Mouse (Mus musculus): ENCODE results near the gene Dglucy.

Dglucy gene

DNA sequence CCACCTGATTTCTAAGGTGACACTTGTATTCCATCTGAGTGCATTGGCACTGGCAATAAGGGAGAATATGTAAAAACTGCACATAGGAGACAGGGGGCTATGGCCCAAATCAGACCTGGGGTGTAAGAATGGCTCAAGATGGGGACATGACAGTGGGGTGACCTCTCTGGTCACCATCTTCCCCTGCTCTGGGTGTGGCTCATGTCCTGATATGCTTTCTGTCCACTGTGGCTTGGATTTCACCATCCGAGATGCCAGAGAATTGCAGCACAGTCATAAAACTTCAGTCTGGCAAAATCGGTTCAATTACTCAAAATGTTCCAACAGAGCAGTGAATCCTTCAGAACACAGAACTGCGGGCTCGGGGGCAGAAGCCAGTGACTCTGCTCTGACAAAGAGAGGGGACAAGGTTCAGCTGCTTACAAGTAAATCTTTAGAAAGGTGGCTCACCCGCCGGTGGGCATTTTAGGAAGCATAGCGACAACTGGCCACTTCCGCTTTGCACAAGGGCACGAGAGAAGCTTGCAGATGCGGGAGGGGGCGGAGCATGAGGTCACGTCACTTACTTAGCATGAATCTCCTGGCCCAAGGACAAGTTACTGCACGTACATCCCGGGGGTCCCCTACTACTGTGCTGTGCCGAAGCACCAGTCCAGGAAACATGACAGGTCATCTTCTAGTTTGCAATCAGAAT, 145.9 kb downstream of the Dglucy start:
- DNase-seq (ENCODE audit: inconsistent age in 2 of 2, low spot score in 1 of 2), result peak in 1 of 2 experiments; percentile 73

DNA sequence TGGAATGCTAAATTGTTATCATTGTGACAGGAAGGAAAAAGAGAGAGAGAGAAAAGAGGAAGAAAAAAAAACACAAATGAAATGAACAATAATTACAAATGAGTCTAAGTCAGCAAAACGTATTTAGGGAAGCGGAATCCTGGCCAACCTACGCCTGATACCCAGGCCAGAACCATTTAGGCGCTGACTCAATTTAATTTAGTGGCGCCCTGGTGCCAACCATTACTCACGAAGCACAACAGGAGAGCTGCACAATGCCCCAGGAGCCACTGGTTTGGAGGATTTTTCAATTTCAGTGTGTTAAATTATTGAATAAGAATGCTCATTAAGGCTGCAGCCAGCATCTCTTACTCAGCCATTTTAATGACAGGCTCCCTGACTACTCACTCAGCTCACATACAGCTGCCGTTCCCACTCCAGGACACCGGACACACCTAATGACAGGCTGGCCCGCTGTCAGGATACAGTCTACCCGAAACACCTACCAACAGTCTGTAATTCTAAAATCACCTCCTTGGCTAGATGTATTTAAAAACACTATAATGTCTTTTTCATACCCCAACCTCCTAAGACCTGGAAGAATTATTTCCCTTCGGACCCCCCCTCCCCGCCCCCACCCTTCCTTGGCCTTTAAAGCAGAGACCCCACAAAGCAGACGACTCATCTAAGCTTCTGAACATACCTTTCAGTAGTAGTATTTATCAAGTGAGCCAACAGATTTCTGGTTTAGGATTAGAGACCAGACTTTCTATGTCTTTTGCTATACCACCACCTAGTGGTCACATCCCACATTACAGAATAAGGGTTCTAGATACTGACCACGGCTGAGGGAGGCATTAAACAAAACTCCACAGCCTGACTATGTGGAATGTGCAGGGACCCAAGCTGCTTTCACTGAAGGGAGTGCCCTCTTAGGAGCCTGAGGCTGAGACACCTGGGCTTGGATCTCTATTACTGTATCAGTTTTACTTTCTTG, 147.1 kb downstream of the Dglucy start:
- DNase-seq (ENCODE audit: inconsistent age in 2 of 2, low spot score in 1 of 2), result peak in 1 of 2 experiments; percentile 91

DNA sequence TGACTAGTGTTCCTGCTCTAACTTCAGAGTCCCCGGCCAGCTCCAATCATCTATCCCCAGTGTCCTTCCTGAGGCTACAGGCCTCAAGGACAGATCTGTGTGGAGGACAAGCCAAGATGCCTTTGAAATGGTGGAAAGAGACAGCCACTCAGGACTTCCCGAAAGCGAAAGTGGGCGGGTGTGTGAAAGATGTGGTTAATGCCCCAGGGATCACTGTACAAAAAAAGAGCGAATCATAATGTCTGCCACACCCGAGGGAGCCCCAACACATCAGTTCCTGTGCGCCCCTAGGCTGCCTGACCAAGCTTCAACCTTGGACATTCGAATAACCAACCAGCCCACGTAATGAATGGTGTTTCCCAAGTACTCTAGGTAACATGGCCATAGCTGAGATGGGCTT, 149.4 kb downstream of the Dglucy start:
- peak in 1 of 2 experiments; percentile 35 for DNase-seq (ENCODE audit: inconsistent age in 2 of 2, low spot score in 1 of 2)

DNA sequence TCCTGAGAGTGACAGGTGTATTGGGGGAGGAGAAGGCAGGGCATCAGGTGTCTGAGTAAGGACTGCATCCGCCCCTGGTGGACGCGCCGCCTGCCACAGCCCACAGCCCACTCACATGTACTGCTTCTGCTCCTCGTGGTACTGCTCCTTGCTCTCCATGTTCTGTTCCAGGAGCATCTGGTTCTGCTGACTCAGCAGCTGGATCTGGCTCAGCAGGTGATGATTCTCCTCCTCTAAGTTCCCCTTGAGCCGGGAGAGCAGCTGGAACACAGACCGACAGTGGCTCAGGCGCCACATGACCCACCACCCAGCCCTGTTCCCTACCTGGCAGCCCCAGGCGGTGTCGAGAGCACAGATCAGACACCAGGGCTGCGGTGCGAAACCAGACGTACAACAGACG, 152.8 kb downstream of the Dglucy start:
- DNase-seq (ENCODE audit: inconsistent age in 2 of 2, low spot score in 1 of 2), result no peak

DNA sequence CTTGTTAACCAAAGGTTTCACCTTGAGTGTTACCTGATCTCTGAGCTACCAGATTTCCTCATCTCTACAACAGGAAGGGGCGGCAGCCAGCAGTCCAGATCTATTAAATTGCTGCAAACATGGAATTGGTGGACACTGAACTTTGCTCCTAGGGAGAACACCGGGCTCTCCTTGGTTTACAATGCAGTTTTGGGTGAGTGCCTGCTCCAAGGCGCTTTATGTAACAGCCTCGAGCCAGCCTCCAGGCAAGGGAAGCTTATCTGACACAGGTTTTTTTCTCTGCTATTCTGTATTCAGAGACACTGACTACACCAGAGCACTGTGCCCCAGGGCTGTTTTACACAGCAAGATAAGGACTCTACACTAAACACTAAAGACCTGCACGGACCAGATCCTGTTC, 155.9 kb downstream of the Dglucy start:
- DNase-seq (ENCODE audit: inconsistent age in 2 of 2, low spot score in 1 of 2), result no peak

DNA sequence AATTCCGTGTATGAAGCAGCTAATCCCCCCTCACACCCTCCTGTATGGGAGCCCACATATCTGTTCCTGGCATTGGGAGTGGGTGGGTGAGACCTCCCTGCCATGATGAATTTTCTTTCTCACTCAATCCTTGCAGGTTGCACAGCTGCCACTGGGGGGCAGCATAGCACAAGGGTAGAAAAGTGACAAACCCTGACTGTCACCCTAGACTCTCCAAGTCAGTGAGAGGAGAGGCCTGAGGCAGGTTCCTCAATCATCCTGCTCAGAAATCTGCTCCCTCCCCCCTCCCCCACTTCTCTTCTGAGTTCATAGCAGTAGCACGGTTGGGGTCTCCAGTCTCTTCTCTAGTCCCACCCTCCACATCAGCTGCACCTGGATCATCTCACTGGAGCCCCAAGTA, 157.3 kb downstream of the Dglucy start:
- peak; percentile 54 to 89 for DNase-seq (ENCODE audit: inconsistent age in 2 of 2, low spot score in 1 of 2)

DNA sequence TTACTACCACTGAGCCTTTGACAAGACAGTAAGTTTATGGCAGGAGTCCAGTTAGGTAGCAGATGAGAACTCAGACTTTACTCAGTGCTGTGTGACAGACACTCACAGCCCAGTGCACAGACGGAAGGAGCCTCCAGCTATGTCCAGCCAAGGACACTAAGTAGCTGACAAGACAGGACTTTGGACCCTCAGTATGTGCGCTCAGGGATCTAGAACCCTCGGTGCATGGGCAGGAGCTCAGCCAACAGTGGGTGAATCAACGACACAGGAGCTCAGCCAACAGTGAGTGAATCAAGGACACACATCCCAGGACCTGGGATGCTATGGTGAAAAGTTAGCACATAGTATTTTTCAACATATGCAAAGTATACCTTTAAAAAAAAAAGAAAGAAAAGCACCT, 157.9 kb downstream of the Dglucy start:
- DNase-seq (ENCODE audit: inconsistent age in 2 of 2, low spot score in 1 of 2), result peak in 1 of 2 experiments; percentile 58

DNA sequence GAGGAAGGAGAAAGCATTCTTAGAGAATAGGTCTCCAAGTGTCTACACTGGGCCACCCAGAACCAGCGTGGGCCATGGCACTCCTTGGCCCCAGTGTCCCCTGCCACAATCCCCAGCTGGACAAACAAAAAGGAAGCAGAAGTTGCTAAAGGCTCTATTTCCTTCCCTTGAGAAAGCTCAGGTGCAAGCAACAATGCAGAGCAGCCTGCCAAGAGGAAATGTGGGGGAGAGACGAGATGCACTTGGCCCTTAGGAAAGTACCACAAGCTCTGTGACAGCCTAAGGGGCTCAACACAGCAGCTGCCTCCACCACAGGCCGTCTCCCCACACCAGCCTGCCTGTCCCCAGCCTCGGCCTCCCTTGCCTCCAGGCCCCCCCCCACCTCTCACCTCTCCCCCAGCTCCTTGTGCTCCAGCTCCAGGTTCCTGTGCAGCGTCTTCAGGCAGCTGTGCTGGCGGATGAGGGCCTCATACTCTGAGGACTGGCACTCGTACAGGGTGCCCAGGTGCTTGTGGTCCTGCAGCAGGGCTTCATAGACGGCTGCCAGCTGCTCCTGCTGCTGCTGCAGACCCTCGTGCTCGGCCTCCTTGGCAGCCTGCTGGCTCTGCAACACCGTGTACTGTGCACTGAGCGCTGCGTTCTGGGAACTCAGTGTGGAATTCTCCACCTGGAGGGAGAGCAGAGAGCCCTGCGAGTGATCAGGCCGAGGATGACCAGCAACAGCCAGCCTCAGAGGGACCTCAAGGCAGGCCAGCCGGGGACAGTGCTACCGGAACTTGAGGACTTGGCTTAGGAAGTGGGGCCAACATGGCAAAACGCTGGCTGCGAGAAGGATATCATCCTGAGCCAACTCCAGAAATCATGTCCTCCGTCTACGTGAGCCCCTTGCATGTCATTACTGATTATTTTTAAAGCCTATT, 158.8 kb downstream of the Dglucy start:
- peak in 1 of 2 experiments; percentile 47 for DNase-seq (ENCODE audit: inconsistent age in 2 of 2, low spot score in 1 of 2)

DNA sequence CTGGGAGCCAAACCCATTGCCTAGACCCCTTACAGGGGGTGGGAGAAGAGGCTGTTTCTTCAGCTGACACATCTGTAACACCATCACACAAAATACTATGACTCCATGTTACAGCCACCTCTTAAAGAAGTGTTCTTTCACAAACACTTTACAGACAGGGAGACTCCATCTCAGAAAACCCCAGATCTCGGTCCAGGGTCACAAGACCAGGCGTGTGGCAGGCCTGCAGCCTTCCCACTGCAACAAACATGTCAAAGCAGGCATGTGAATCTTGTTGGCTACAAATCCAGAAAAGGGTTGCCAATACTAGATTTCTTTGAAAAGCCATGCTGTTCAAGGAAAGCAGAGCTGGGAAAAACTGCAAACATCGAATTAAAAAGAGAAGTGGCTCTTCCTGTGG, 162.5 kb downstream of the Dglucy start:
- no peak for DNase-seq (ENCODE audit: inconsistent age in 2 of 2, low spot score in 1 of 2)

DNA sequence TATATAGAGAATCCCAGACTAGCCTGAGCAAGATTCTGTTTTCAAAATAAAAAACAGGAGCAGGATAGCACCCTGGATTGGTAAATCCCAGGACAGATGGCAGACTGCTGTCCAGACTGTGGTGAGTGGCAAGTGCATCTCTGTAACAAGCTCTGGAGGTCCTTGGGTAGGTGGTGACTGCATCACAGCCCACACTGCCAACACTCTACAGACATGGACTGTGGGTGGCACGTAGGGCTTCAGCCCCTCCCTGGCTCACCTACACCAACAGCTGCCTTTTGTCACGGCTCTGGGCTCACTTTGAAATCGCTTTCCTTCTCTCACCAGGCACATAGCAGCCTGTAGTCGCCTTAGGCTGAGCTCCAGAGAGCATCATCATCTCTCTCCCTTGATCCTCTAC, 164.3 kb downstream of the Dglucy start:
- no peak for DNase-seq (ENCODE audit: inconsistent age in 2 of 2, low spot score in 1 of 2)

DNA sequence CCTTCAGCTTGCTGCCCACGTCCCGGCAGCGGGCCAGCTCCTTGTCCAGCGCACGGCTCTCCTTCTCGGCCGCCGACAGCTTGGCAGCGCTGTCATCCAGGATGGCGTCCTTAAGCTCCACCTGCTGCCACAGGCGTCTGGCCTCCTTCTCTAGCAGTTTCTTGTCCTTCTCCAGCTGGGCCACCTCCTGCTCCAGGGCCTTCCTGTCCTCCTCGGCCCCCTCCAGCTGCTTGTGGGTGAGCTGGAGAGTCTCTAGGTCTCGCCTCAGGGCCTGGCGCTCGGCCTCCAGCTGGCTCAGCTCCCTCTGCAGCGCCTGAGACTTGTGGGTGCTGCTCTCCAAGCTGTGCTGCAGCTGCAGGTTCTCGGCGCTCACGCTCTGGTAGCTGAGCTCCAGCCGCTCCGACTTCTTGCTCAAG, 166.1 kb downstream of the Dglucy start:
- DNase-seq (ENCODE audit: inconsistent age in 2 of 2, low spot score in 1 of 2), result no peak

DNA sequence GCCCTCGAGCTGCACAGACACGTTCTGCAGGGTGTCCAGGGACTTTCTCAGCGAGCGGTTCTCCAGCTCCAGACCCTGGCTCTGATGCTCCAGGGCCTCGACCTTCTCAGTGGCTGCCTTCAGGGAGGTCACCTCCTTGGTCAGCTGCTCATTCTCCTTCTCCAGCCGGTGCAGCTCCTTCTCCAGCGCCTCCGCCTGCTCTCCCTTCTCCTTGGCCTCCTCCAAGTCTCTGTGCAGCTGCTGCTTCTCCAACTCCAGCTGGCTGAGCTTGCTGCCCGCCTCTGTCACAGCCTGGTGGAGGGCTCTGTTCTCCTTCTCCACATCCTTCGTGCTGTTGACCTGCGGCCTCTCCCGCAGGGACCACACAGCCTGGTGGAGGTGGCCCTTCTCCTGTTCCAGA, 166.6 kb downstream of the Dglucy start:
- no peak for DNase-seq (ENCODE audit: inconsistent age in 2 of 2, low spot score in 1 of 2)

DNA sequence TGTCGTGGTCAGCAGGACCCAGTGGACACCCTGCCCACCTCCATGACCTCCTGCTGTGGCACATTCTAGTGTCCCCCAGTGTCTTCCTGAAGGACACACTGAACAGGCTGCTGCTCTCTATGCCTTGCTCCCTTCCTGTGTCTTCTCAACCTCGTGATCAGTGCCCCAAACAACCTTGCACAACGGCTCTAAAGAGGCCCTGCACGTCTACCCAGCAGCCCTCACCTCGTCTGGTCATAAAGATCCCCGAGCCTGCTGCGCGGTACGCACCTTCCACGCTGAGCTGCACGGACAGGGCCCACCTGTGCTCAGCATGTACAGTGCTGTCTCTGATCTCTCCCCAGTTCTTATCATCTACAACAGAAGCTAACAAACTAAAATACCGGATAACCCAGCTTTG, 167.1 kb downstream of the Dglucy start:
- DNase-seq (ENCODE audit: inconsistent age in 2 of 2, low spot score in 1 of 2), result no peak
